ENCODE assay signal across 25 mouse cellular contexts in genomic region chr5:125043448-125043847, GRCm38 (mm10).
"Had no signal": no experiment of that assay in that cellular context is flagged by ENCODE, and none has a peak within 500 bp of the region (broad histone marks: within the 10 kb centered on the region; RNA-seq: fewer than 3 reads in every experiment).

No protein-coding gene starts in this region.

- H3K9ac ChIP-seq: limb, embryonic 13.5 days; liver, embryonic 12.5 days; liver, embryonic 15.5 days; lung, embryonic 15.5 days had no signal

- H3K27me3 ChIP-seq: limb, embryonic 13.5 days; liver, embryonic 12.5 days; liver, embryonic 15.5 days; lung, embryonic 15.5 days had no signal

- H3K9me3 ChIP-seq: limb, embryonic 10.5 days; limb, embryonic 13.5 days; liver, embryonic 12.5 days; liver, embryonic 15.5 days; lung, embryonic 15.5 days; megakaryocyte, embryonic 14.5 days had no signal

- DNase-seq: kidney, adult 18-20 months; kidney, adult 9 months; kidney, postnatal 14 days; kidney, postnatal 4 days; layer of hippocampus, adult 9-11 months; layer of hippocampus, postnatal 36 days; liver; lung, adult 18-20 months; lung, postnatal 10 days; lung, postnatal 36 days; midbrain, embryonic 14.5 days; right cerebral cortex, adult 18-20 months; right cerebral cortex, postnatal 14 days; right cerebral cortex, postnatal 4 days; thymus, adult 2 months; thymus, postnatal 14 days had no signal

- H3K4me1 ChIP-seq: lung, embryonic 15.5 days had no signal

- H3K4me2 ChIP-seq: limb, embryonic 13.5 days; liver, embryonic 12.5 days; liver, embryonic 15.5 days; lung, embryonic 15.5 days; midbrain, embryonic 11.5 days had no signal

- ATAC-seq: liver, embryonic 12.5 days had no signal

- H3K4me3 ChIP-seq: left cerebral cortex, adult 2 months; limb, embryonic 10.5 days; limb, embryonic 13.5 days; liver, embryonic 12.5 days; liver, embryonic 15.5 days; lung, embryonic 15.5 days; megakaryocyte, embryonic 14.5 days had no signal

- H3K27ac ChIP-seq: left cerebral cortex, adult 2 months; limb, embryonic 10.5 days; limb, embryonic 13.5 days; liver, embryonic 12.5 days; liver, embryonic 15.5 days; lung, embryonic 15.5 days; stomach, postnatal 0 days had no signal
